Mouse (Mus musculus) hematopoietic stem cell, adult 5-6 weeks (primary cell): ENCODE measurements around the gene St6gal1. TPM values are rescaled to one million over a fixed set of nuclear protein-coding genes. Genes with fewer than 3 reads are reported as not detected.

Source experiments
- ATAC-seq, 2 experiments: fragments of 125-278 bp in 1 of 2; replicated peaks in 1 of 2; 2 replicates each; pipeline ENCODE4 v1.8.0; 2016 to 2017; ENCODE audit warnings: inconsistent platforms in 2 of 2, mild to moderate bottlenecking in 2 of 2, moderate number of reproducible peaks in 2 of 2, low read depth in 1 of 2, moderate TSS enrichment in 1 of 2; ENCODE audit not compliant: low FRiP score in 2 of 2, poor library complexity in 2 of 2, severe bottlenecking in 2 of 2, insufficient read depth in 1 of 2, low TSS enrichment in 1 of 2
- total RNA-seq: library from RNA; stranded (forward); fragments of 172-1452, 232-1000 nt; gene quantifications from 2 replicates; pipeline ENCODE4 v1.2.3, GENCODE M21; 2017

The St6gal1 gene
- total RNA-seq, 1 experiment from 2014 or later = 2.1 TPM

GRCm38 (mm10) chr16:23403008-23403755 is 178.6 kb downstream of the St6gal1 start:
- ATAC-seq = peak in 1 of 2 experiments; percentile 59; a peak in 1 of 4 replicates

Other genes with a start within 250 kb of the St6gal1 start
- gene Kng2, start 195.3 kb upstream of the St6gal1 start, total RNA-seq = not detected in 2 replicates
- gene Kng1, start 166.9 kb upstream of the St6gal1 start, total RNA-seq = not detected in 2 replicates
- 1,260 and 1,493 TPM in 2 replicates for gene Eif4a2, start 117.3 kb upstream of the St6gal1 start, total RNA-seq
- 59.0 and 75.0 TPM in 2 replicates for gene Rfc4, start 97.0 kb upstream of the St6gal1 start, total RNA-seq
- gene Adipoq, start 78.2 kb upstream of the St6gal1 start, total RNA-seq = not detected in 2 replicates
- gene Rtp1, start 204.4 kb downstream of the St6gal1 start, total RNA-seq = not detected in 2 replicates